Mouse (Mus musculus): ENCODE measurements around the gene Hist1h2bh.
"Not testable (repeated sequence)": the region's sequence is repeated elsewhere in the genome, so short reads cannot be mapped to it uniquely, and the experiment has no call there.

The Hist1h2bh gene

DNA sequence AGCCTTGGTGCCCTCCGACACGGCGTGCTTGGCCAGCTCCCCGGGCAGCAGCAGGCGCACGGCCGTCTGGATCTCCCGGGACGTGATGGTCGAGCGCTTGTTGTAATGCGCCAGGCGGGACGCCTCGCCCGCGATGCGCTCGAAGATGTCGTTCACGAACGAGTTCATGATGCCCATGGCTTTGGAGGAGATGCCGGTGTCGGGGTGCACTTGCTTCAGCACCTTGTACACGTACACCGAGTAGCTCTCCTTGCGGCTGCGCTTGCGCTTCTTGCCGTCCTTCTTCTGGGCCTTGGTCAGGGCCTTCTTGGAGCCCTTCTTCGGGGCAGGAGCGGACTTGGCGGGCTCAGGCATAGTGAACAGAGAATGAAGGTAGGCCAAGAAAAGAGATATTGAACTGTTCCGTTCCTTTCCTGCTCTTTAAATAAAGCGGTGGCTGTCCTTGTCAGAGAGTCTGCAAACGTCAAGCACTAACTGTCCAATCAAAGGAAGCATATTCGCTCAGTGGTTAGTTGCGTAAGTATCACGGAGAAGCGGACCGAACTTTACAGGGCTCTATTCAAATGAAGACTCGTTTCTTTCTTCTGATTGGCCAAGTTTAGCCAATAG lies at the start of gene Hist1h2bh:
Gene Hist1h2bh, minus strand, starts transcription at position 394 of the 609 bp plus-strand sequence.
- peak; percentile 66 to 72 for DNase-seq

DNA sequence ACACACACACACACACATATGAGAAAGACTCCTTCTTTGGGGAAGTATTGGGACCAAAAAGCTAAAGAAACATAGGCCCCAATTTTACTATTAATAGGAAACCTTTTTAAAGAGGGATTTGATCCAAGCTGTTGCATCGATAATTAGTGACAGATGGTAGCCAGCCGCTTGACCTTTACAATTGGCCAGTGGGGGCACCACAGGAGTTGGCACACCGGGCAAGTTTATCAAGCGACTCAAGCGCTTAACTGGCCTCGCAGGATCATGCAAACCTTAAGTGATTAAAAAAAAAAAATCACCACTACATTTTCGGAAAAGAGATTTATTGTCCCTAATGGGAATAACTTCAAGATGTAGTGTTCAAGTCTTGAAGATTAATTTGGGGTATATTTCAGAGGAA lies 49.4 kb upstream of the Hist1h2bh start:
- no peak for DNase-seq

DNA sequence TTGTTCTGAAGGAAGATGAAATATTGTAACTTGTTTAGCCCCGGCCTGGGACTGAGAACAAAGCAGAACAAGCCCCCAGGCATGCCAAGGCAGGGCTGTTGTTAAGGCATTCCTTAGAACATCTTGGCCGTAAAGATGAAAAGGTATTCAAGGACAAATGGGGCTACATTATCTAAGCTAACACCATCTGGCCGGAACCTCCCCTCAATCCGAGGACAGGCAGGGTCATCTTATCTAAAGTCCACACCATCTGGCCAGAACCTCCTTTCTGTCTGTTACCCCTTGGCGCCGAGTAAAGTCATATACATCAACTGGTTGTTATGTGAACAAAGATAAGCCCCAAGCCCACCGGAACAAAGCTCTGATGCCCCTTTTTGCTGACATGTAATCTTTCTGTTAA lies 48.7 kb upstream of the Hist1h2bh start:
- DNase-seq: not testable (repeated sequence)

DNA sequence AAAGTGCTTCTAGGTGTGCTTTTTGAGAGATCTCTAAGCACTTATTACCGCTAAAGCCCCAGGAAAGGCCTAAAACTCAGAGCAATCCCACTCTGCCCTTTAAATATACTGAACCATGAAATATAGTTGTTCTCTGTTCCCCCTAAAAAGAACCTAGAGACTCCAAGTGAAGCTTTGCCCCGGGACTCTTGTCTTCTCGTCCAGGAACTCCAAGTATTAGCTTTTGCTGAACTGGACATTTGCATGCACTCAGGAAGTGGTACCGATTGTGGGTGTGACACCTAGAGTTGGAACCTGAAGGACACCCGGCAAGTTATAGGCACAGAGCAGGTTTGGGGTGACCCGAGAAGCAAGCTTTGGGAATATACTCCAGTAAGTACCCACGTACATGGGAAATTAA lies 48.0 kb upstream of the Hist1h2bh start:
- no peak for DNase-seq

DNA sequence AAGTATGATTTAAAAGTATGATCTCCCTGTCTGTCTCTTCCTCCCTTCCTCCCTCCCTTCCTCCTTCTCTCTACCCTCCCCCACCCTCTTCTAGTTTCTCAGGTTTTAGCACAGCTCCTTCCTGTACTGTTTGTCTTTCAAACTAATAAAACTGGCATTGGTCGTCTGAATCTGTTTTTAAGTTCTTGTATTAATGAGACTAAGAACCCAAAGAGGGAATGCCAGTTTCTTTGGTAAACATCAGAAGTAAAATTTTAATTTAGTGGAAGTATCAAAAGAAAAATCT lies 43.7 kb upstream of the Hist1h2bh start:
- no peak for DNase-seq

DNA sequence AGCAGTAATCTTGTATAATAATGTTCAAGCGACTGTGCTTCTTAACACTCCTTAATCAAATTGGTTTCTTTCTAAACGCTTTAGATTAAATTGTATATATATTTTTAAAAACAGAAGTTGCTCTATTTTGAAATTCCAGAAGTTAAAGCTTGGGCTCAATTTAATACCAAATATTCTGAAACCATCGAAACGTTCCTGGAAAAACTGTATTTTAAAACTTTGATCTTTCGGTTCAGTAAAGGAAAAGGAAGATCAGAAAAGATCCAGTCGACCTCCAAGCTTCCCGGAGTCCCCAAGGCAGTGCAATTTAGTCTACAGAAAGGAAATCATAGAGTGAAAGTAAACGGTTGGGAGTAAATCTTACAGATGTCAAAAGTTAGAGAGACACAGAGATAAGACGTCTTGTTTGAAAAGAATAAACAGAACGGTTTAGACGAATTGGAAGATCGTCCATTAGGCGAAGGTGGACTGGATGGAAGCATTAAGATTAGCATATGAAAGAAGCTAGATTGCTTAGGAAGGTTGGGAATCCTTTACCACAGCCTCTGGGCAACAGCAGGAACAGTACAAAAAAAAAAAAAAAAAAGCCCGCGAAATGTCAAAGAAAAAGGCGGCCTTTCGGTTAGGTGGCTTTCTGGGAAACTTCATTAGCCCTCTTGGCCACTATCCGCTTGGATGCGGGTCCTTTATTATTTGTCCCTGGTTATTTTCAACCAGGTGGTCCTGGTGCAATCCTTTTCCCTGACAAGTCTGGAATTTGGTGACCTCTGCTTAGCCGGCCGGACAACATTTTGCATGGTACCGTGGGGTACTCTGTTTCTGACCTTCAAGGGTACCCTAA lies 43.1 kb upstream of the Hist1h2bh start:
- DNase-seq: peak in 1 of 2 experiments; percentile 13

DNA sequence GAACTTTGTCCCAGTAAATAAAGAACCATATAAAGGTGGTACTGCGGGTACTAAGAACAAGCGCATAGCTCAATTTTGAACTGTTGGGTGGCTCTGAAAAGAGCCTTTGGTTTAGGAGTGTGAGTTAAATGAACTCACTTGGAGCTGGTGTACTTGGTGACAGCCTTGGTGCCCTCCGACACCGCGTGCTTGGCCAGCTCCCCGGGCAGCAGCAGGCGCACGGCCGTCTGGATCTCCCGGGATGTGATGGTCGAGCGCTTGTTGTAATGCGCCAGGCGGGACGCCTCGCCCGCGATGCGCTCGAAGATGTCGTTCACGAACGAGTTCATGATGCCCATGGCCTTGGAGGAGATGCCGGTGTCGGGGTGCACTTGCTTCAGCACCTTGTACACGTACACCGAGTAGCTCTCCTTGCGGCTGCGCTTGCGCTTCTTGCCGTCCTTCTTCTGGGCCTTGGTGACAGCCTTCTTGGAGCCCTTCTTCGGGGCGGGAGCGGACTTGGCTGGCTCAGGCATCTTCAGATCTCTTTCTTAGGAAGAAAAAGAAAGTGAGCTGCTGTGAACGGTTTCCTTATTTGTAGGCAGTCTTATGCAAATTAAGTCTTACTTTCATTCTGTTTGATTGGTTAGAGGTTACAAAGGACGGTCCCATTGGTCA lies 42.4 kb upstream of the Hist1h2bh start:
- DNase-seq: peak; percentile 80

DNA sequence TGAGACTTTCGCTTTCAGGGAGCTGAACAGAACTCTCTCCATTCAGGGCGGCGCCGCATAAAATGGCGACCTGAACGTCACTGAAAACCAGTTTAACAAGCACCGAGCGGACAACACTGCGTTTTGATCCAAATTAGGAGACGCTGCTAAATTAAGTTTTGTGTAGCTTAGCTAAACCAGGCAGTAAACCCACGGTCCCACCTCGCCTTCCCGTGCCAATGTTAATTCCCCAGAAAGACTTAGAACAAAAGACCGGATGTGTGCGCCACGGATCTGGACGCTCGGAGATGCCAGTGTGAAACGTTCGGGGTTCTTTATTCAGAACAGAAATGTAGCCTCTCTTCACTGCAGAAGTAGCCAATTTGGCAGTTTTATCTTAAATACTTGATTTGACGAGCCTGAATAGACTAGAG lies 41.8 kb upstream of the Hist1h2bh start:
- DNase-seq: peak; percentile 74 to 80

DNA sequence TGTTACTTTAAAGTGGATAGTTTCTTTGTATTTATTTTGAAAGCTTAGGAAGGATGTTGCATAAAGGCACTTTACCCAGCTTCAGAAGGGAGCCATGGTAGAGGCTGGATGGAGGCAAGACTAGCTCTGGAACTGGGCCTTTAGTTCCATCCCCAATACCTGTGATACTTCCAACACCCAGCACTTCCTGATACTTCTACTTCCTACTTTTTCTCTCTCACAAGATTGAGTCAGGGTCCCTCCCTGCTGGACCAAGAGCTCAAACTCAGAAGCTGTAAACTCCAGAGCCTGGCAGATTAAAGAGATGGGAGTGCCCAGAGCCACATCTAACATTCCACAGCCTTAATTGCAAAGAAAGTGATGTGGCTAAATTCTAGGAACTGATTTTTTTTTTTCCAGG lies 41.1 kb upstream of the Hist1h2bh start:
- peak in 1 of 2 experiments; percentile 19 for DNase-seq

DNA sequence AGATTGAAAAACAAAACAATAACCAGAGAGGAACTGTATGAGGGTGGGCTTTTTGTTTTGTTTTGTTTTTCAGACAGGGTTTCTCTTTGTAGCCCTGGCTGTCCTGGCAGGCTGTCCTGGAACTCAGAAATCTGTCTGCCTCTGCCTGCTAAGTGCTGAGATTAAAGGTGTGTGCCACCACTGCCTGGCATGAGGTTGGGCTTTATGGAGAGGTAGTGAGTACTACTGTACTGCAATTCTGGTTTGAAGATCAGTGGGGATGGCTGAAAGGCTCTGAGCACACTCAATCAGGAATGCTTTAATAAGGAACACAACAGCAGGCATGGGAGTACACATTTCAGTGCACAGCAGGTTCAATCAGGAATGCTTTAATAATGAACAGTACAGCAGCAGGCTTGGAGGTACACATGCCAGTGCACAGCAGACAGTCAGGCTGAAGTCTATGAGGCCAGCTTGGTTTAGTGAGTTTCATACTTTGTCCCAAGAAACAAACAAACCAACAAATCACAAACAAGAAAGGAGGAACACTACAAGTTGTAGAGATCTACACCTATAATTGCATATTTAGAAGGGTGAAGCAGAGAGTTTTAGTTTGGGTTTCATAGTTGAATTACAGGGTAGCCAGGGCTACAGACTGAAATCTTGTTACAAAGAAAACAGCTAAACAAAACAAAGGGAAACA lies 40.3 kb upstream of the Hist1h2bh start:
- DNase-seq: no peak

DNA sequence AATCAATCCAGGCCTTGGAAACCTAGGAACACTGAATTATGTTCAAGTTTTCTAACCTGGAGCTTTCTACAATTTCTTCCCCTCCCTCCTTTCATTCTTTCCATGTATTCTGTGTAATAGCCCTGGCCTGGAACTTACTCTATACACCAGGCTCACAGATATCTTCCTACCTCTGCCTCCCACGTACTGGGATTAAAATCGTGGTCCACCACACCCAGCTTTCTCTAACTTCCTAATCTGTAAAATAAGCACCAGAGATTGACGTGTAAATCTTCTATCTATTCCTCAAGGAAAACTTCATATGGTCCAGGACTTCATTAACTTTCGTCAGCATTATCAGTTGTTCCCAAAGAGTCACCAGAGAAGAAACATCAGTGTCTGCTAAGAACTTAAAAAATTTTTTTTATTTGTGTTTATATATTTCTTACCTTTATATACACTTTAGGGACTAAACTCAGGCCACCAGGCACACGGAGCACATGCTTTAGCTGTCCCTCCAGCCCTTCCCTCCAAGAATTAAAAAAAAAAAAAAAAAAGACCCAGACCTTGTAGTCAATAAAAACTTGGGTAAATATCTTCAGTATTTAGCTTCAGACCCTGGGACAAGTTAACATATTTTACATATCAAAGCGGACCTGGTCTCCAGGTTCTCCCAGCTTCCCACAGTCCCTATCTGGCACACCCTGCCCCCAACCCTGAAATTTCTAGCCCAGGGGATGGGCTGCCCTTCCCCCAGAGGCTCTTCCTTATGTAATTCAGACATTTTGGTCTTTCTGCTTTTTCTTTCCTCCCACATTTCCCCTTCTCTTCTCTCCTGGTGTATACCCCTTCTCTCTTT lies 39.2 kb upstream of the Hist1h2bh start:
- DNase-seq: no peak

DNA sequence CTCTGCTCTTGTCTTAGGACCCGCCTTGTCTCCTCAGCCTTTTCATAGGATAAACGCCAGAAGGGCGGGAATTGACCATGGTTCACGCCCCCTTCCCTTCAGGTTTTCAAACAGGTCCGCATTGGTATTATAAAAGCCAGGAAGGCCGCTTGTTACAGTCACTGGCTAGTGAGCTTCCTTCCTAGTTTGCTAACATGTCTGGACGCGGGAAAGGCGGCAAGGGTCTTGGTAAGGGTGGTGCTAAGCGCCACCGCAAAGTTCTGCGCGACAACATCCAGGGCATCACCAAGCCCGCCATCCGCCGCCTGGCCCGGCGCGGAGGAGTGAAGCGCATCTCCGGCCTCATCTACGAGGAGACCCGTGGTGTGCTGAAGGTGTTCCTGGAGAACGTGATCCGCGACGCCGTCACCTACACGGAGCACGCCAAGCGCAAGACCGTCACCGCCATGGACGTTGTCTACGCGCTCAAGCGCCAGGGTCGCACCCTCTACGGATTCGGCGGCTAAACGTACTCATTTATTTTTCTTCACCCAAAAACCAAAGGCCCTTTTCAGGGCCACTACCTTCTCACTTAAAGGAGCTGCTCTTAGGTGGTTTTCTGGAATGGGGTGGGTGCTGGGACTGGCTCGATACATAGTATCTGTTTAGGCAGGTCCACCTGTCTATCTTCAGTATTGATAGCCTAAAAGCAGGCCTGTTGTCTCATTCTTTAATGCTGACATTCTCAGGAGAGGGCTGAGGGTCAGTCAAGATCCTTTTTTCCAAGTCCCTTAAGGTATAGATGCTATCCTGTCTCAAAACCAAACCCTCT lies 38.4 kb upstream of the Hist1h2bh start, which contains the start of gene Hist1h4d:
Gene Hist1h4d, plus strand, starts transcription at position 191 of the 811 bp plus-strand sequence.
- DNase-seq: peak; percentile 95 to 99

DNA sequence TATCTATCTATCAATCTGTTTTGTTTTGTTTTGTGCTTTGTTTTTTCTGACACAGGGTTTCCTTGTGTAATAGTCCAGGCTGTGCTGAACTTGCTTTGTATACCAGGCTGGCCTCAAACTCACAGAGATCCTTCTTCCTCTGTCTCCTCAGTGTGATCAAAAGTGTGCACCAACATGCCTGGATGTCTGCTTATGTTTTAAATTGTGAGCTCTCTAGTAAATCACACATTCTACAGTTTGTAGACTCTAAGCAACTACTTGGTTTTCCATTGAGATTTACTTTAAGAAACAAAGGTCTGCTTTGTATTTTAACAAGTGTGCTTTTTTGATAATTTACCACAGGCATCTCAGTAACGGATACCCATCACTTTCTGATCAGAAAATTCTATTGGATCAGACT lies 34.6 kb upstream of the Hist1h2bh start:
- DNase-seq: no peak

DNA sequence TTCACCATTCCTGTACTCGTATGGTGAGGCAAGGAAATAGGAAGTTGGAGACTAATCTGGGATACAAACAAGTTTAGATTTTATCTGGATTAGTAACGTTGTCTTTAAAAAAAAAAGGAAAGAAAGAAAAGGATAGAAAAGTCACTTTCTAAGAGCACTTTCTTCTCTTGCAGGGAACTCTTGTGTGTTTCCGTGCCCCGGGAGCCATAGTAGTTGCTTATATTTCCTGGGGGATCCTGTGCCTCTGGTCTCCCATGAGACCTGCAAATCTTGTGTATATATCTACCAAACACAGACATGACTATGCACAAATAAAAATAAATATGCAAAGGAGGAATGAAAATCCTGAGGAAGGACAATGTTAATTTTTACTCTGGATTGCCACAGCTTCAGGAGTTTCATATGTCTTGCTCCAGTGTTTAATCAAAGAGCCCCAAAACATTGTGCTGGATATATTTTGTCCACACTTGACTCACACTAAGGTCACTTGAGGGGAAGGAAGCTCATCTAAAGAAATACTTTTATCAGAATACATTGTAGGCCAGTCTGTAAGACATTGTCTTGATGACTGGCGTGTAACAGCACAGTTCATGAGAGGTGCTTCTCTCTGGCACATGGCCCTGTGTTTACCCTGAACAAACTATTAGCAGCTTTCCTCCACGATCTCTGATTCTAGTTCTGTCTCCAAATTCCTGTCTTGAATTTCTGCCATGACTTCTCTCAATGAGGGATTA lies 33.9 kb upstream of the Hist1h2bh start:
- no peak for DNase-seq

DNA sequence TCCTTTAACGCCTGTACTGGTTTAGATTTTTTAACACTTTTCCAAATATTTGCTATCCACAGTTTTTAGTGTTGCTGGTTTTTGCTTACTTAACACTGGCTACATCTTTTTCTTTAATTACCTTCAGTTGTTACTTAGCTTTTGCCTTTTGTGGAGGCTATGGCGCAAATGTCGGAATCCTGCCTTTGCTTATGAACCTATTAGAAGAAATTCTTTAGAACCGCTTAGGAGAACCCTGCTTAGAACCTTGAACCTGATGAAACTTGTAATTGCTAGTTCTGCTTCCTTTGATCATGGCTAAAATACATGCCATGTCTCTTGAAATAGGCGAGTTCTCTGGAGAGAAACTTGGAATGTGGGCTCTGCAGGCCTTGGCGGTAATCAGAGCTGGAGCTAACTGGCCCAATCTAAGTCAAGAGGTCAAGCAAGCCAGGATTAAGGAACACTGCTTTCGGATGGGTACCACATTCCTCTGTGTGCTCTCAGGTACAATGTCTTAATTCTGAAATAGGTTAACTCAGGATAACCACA lies 33.2 kb upstream of the Hist1h2bh start:
- no peak for DNase-seq

DNA sequence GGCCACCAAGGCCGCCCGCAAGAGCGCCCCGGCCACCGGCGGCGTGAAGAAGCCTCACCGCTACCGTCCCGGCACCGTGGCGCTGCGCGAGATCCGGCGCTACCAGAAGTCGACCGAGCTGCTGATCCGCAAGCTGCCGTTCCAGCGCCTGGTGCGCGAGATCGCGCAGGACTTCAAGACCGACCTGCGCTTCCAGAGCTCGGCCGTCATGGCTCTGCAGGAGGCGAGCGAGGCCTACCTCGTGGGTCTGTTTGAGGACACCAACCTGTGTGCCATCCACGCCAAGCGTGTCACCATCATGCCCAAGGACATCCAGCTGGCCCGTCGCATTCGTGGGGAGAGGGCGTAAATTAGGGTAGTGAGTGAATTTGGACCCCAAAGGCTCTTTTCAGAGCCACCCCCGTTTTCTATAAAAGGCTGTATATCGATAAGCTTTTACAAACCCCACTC lies 32.7 kb upstream of the Hist1h2bh start:
- DNase-seq: not testable (repeated sequence)

DNA sequence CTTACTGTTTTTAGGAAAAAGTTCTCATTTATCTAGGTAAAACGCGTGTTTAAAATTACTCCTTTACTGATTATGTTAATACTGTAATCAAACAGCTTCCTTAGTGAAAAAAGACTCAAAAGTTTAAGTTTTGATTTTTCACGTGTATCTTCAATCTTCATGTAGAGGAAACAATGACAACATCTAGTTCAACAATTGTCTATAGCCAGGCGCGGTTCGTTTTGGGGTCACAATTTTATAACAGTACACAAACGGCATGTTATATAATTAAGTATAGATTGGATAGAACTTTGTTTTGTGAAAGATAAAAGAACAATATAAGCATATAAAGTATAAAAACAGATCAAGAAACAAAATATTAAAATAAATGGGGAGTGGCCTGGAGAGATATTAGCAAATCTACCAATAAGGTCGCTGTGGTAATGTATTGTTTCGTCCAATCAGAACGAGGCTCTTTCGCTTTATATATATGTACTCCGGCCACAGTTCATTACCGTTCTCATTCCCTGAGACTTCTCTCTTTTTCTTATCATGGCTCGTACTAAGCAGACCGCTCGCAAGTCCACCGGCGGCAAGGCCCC lies 32.2 kb upstream of the Hist1h2bh start, which contains the start of gene Hist1h3d:
Gene Hist1h3d, plus strand, starts transcription at position 493 of the 581 bp plus-strand sequence.
- peak; percentile 43 to 69 for DNase-seq

DNA sequence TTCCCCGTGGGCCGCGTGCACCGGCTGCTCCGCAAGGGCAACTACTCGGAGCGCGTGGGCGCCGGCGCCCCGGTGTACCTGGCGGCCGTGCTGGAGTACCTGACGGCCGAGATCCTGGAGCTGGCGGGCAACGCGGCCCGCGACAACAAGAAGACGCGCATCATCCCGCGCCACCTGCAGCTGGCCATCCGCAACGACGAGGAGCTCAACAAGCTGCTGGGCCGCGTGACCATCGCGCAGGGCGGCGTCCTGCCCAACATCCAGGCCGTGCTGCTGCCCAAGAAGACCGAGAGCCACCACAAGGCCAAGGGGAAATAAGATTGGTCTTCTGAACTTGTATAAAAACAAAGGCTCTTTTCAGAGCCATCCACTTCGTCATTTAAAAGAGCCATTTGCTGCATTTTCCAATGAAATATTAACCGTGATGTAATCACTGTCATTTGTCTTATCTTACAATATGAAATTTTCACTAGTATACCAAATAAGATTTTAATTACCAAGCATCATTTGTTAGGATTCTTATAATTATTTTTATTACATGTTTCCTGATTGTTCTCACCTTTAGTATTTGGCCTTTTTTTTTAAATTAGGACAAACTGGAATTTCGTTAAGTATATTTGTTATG lies 31.5 kb upstream of the Hist1h2bh start:
- DNase-seq: not testable (repeated sequence)

DNA sequence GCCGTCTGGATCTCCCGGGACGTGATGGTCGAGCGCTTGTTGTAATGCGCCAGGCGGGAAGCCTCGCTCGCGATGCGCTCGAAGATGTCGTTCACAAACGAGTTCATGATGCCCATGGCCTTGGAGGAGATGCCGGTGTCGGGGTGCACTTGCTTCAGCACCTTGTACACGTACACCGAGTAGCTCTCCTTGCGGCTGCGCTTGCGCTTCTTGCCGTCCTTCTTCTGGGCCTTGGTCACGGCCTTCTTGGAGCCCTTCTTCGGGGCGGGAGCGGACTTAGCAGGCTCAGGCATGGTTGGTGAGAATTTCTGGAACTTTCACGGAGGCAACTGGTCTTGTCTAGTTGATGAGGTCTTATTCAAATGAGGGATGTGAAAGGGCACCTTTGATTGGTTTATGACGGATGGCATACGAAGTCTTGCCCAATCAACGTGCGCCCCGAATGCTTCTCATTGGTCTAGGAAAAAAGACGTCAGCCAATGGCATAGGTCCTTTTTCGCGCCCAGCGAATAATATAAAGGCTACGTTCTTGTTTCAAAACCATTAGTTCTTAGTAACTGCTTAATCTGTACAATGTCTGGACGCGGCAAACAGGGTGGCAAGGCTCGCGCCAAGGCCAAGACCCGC lies 30.8 kb upstream of the Hist1h2bh start, which contains the start of the genes Hist1h2bf and Hist1h2ad:
Gene Hist1h2bf, minus strand, starts transcription at position 299 of the 627 bp plus-strand sequence.
Gene Hist1h2ad, plus strand, starts transcription at position 484 of the 627 bp plus-strand sequence.
- peak; percentile 93 to 94 for DNase-seq

Measured in lung, postnatal 4 days (tissue).